Mouse (Mus musculus): ENCODE measurements at regions not wholly inside any gene's neighbourhood (a gene's known extent, or its start where the extent isn't known, plus 50 kb on each side); places are given as distances from the start of the nearest gene placed in this dataset.
"Not testable (repeated sequence)": the region's sequence is repeated elsewhere in the genome, so short reads cannot be mapped to it uniquely, and the experiment has no call there.

DNA sequence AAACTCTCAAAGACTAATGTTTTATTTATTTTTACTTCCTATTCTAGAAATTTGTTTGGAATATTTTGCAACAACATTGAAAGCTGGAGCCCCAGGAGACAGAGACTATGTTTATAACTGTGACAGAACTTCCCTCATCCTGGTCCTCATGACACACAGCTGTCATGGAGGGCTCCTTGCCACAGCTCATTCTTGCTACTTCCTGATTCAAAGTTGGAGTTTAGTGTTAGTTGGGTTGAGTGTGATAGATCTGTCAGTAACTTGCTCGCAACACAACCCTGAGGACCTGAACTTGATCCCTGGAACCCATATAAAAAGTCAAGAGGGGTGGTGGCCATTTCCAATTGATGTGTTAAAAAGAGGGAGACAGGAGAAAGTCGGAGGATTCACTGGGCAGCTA, 328.3 kb upstream of the Nox3 start:
- DNase-seq = peak in 1 of 2 experiments; percentile 4
- intact Hi-C loops (cut with DNase I) = no loop called here

DNA sequence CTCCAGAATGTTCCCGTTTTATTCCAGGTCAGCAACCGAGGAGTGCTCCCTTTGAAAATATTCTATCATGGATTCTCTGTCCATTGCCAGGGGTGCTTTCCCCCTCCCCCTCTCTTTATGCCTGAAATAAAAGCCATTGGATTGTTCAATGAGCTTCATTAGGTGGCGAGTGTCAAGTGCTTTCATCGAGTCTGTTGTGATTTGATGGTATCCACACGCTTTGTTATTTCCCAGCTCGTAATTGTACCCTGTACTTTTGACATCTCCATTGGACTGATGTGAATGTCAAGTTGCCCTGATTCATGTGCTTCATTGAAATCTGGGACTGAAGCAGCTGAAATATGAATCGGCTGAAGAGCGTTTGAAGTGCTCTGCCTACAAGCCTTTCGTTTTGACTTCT, 333.1 kb upstream of the Nox3 start:
- DNase-seq = no peak
- intact Hi-C loops (cut with DNase I) = no loop called here

DNA sequence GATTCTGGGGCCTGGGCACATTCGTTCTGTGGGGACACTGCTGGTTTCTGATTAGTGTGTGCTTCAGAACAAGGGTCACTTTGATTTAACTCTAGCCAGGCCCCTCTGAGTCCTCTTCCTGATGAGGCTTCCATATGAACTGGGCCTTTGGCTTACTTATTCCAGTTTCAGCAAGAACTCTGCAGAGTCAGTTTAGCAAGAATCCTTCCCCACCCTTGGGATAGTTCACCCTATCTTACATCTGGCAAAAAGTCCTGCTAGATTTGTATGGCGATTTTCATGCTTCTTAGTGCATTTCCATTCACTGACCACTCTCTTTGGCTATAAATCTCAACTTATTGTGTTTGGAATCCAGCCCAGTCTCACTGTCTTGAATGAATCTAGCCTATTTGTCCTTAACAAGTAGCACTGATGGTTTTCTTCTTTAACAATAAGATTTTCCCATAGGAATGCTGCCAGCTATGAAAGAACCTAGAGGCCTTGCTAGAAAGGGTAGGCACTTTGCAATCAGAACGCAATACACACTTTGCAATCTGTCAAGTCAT, 338.8 kb upstream of the Nox3 start:
- DNase-seq = no peak
- intact Hi-C loops (cut with DNase I) = no loop called here

- intact Hi-C loops (cut with DNase I) = no loop called here
- peak; percentile 69 to 72 for DNase-seq
Measured at GRCm38 (mm10) chr17:4040104-4040664, 344.1 kb upstream of the Nox3 start.

DNA sequence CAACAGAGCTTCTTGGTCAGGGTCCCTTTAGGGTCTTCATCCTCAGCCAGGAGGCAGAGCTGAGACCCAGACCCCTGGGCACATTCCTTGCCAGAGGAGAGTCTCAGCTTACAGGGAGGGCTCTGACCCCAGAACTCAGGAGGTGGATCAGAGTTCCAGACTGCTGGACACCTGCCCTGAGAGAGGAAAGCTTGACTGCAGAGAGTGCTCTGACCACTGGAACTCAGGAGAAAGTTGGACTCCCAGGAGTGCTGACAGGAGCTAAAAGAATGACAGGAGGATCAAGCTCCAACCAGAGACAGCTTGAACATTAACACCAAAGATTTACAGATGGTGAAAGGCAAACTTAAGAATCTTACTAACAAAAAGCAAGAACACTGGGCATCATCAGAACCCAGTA, 364.1 kb upstream of the Nox3 start:
- intact Hi-C loops (cut with DNase I); DNase-seq: not testable (repeated sequence)

GRCm38 (mm10) chr17:4073381-4073780, 377.3 kb upstream of the Nox3 start:
- DNase-seq = no peak
- intact Hi-C loops (cut with DNase I) = no loop called here

GRCm38 (mm10) chr17:4080564-4080963, 384.5 kb upstream of the Nox3 start:
- DNase-seq = no peak
- intact Hi-C loops (cut with DNase I) = no loop called here

DNA sequence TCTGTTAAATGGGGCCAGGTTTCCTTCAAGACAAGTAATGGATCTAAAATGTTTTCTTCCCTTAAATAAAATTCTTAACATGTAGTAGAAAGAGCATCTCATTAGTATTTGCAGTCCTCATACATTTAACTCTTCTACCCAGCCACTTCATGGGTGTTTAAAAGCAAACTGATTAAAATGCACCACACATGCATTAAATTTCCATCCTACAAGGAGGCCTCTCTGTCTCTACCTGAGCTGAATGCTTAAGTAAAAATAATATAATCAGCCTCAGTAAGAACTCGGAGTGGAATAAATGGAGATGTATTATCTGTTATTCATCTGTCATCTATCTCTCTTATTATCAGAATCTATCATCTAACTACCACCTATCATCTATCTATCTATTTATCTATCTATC, 398.6 kb upstream of the Nox3 start:
- DNase-seq = no peak
- intact Hi-C loops (cut with DNase I) = no loop called here

- DNase-seq = no peak
- intact Hi-C loops (cut with DNase I) = no loop called here
Measured at GRCm38 (mm10) chr17:4103321-4103720, 407.3 kb upstream of the Nox3 start.

DNA sequence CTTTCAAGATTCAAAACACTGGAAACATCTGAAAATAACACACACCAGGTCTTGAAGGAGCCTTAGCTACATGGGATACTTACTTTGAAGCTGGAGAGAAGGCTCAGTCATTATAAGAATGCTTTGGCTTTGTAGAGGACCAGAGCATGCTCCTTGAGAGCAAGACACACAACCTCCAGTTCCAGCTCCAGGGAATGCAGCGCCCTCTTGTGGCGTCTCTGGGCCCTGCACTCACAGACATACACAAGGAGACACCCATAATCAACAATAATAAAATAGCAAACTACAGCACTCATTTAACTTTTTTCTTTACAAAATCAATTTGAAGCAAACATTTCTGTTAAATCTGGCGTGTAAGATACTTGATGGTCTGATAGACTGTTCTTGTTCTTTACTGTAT, 413.2 kb upstream of the Nox3 start:
- peak in 1 of 2 experiments; percentile 40 for DNase-seq

DNA sequence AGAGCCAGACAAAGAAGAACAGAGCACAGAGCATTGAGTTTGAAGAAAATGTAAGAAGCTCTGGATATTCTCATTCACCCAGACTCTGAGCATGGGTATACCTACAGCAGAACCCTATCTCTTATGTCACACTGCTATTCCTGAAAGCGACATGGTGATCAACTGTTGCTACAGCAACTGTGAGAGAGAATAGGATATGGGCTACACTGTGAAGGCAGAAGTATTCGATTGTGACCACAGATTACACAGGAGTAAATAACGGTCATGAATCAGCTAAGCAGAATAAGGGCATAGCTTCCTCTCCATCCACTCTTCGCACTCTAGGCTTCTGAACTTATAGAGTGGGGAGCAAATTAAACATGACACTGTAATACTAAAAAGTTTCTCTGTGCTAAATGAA, 417.0 kb upstream of the Nox3 start:
- intact Hi-C loops (cut with DNase I) = no loop called here
- DNase-seq = no peak

More for the DNA sequence above, 413.2 kb upstream of the Nox3 start:
- intact Hi-C loops (cut with DNase I) = no loop called here

DNA sequence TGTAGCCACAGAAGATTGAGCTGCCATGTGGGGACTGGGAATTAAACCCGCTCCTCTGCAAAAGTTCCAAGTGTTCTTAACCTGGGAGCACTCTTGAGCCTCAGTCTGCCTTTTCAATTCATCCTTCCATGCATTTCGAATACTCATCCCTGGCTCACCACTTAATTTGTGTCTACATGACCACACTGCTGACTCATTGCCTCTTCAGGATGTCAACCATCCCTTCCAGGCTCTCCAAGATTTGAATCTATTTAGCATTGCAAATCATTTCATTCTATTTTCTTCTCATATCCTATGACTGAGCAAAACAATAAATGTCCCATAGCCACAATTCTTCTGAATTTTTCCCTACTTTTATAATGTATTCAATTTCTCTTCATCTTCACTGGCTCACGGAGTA, 420.4 kb upstream of the Nox3 start:
- intact Hi-C loops (cut with DNase I) = no loop called here

DNA sequence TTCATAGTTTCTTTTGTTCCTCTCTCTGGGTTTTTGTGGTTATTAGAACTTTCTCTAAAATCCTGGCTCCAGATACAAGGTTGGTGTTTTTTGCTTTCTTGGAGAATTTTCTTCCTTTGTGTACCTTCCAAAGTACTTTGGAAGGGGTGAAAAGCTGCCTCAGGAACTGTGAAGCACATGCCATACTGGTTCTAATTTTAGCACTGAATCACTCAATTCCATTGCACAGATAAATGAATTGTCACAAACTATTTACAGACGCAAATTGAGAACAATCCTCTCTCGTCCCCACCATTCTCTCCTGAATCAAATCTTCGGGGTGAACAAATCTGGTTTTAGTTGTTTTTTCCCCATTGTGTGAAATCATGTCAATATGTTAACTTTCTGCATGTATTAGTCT, 437.6 kb upstream of the Nox3 start:
- DNase-seq = peak; percentile 26 to 28
- intact Hi-C loops (cut with DNase I) = loop anchor here (2.0 kb wide), 1 partner anchor 39 kb away; no protein-coding TSS in a partner anchor

More for the DNA sequence above, 420.4 kb upstream of the Nox3 start:
- no peak for DNase-seq

DNA sequence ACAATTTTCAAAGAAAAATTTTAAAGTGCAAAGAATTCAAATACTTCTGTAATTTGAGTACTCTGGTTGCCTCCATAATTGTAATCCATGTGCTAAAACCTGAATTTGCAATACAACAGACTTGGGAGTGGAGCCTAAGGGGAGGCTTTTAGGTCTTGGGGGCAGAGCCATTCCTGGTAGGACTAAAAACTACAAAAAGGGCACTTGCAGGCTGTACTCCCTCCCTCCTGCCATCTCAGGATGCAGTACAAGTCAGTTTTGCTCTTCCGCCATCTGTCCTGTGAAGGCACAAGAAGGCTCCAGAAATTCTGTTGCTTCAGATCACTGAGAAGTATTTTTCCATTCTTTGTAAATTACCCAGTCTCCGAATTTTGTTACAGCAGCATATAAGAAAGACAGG, 467.4 kb upstream of the Nox3 start:
- DNase-seq = no peak
- intact Hi-C loops (cut with DNase I) = no loop called here

DNA sequence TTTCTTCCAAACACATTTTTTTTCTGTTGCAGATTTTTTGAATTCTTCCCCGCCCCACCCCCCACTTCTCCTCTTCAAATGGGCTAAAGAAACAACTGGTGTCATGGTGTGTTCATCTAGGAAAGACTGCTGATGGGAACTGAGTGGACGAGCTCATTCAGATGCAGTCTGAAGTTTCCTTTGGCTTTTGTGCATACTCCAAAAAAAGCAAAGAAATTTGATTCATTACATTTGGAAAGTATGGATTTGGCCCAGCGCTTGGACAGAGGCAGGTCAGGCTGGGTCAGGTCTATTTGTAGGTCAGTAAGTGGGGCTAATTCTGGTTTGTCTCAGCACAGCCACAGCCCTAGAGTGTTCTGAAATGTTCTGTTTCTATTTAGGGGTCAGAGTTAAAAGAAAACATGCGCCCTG, 477.9 kb upstream of the Nox3 start:
- intact Hi-C loops (cut with DNase I) = loop anchor here (2.0 kb wide), 1 partner anchor 39 kb away; no protein-coding TSS in a partner anchor
- DNase-seq = peak; percentile 74 to 78

GRCm38 (mm10) chr17:4175006-4175405, 478.9 kb upstream of the Nox3 start:
- intact Hi-C loops (cut with DNase I) = no loop called here
- no peak for DNase-seq

- intact Hi-C loops (cut with DNase I) = no loop called here
- DNase-seq = no peak
Measured at GRCm38 (mm10) chr17:4176524-4176923, 480.5 kb upstream of the Nox3 start.

- intact Hi-C loops (cut with DNase I) = no loop called here
- DNase-seq = no peak
Measured at GRCm38 (mm10) chr17:4177485-4178150, 481.6 kb upstream of the Nox3 start.

- DNase-seq = no peak
- intact Hi-C loops (cut with DNase I) = no loop called here
Measured at GRCm38 (mm10) chr17:4179271-4179670, 483.2 kb upstream of the Nox3 start.

DNA sequence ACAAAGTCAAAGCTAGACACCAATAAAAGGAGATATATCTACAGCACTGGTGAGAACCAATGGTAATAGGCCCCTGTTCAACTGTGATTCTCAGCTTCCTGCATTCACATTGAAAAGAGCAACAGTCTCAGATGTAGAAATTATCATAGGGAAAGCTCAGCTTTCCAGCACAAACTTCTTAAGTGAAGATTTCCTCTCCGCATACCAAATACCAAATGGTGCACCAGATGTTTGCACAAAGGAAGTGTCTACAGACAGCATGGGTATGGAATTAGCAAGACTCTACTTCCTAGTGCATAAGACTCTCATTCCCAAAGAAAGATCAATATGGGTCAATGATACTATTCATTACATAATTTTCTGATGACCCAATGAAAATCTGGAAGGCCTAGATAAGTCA, 486.0 kb upstream of the Nox3 start:
- no peak for DNase-seq
- intact Hi-C loops (cut with DNase I) = no loop called here

DNA sequence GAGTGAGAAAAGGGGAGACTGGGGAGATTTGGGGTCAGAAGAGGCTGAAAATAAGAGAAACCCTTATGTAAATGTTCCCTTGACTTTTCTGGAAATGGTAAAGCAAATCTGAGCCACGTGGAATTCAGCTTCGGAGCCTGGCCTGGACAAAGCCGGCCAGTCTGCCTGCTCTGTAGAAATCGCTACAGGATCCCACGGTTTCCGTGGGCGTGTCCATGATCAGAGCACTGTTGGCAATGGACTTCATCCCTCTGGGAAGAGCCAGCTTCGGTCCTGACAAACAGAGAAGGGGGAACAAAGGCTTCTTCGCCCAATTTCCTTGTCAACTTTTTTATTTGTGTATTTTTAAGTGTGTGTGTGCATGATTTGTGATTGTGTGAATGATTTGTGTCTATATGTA, 490.7 kb upstream of the Nox3 start:
- peak in 1 of 2 experiments; percentile 40 for DNase-seq
- intact Hi-C loops (cut with DNase I) = no loop called here

DNA sequence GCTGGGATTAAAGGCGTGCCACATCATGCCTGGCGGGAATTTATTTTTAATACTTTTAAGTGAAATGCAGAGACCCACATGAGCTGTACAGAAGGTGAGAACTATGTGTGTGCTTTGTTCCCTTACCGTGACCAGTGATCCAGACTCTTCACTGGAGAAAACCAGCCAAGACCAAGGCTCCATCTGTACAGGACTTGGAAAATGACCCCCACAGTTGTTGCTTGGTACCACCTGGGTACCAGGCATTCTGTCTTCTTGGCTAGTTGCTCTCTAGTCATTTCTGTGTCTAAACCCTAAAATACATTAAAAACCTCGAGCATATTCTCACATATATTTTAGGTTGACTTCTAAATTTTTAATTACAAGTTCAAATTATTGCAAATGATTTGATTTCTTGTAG, 491.5 kb upstream of the Nox3 start:
- no peak for DNase-seq
- intact Hi-C loops (cut with DNase I) = no loop called here
